Mouse (Mus musculus) stomach, embryonic 16.5 days (tissue): Measurements from ENCODE around the gene Adgrg5. TPM values are rescaled to one million over a fixed set of nuclear protein-coding genes. Genes with fewer than 3 reads are reported as not detected.
A peak's percentile ranks its signal among the peaks of the same experiment; 100 is the strongest.

Source experiments
- ATAC-seq: fragments of 200-750 bp; cut with Nextera tagmentation; 2 replicates; pipeline ENCODE4 v1.8.0; 2017; ENCODE audit warnings: moderate number of reproducible peaks, moderate TSS enrichment; ENCODE audit not compliant: insufficient read depth, low FRiP score
- H3K27ac ChIP-seq: fragments of 300-500 bp; sonication (generic); 2 replicates; pipeline ENCODE4 v1.5.1; 2014; ENCODE audit warnings: low read length
- H3K27me3 ChIP-seq: fragments of 300-500 bp; sonication (generic); 2 replicates; pipeline ENCODE4 v1.6.1; 2014; ENCODE audit warnings: low read length, control low read depth, mixed read lengths; ENCODE audit not compliant: control insufficient read depth, insufficient read depth
- H3K36me3 ChIP-seq: fragments of 300-500 bp; sonication (generic); 2 replicates; pipeline ENCODE4 v1.6.1; 2014; ENCODE audit warnings: low read length; ENCODE audit not compliant: control insufficient read depth, insufficient read depth
- H3K4me1 ChIP-seq: fragments of 300-500 bp; sonication (generic); 2 replicates; pipeline ENCODE4 v1.6.1; 2014; ENCODE audit warnings: low read length, control low read depth, mixed read lengths; ENCODE audit not compliant: control insufficient read depth, insufficient read depth
- H3K4me2 ChIP-seq: fragments of 300-500 bp; sonication (generic); 2 replicates; pipeline ENCODE4 v1.6.1; 2014; ENCODE audit warnings: low read depth, low read length, mixed read lengths
- H3K4me3 ChIP-seq: fragments of 300-500 bp; sonication (generic); replicated peaks from 2 replicates; pipeline ENCODE4 v1.5.1; 2014; ENCODE audit warnings: mild to moderate bottlenecking, low read length
- H3K9ac ChIP-seq: fragments of 300-500 bp; sonication (generic); 2 replicates; pipeline ENCODE4 v1.6.1; 2014; ENCODE audit warnings: low read length
- H3K9me3 ChIP-seq: fragments of 300-500 bp; sonication (generic); replicated peaks from 2 replicates; pipeline ENCODE4 v1.6.1; 2016; ENCODE audit warnings: low read length, control low read depth; ENCODE audit not compliant: control insufficient read depth
- WGBS: fragments of 180-500 bp; shearing (Covaris S2); extraction: QIAGEN DNeasy Blood & Tissue Kit; methylation state at CpG from one replicate; pipeline ENCODE4 v1.1.7; 2014; 5-methylcytosine and 5-hydroxymethylcytosine counted together
- polyA plus RNA-seq: library from polyadenylated mRNA; unstranded; fragments of >200 nt; fragmentation: Nextera tagmentation; extraction: Ambion mirVana; gene quantifications from 2 replicates; pipeline ENCODE4 v1.2.1, GENCODE M21; 2015

The Adgrg5 gene
- polyA plus RNA-seq, 1 experiment from 2014 or later: 0.45 TPM

DNA sequence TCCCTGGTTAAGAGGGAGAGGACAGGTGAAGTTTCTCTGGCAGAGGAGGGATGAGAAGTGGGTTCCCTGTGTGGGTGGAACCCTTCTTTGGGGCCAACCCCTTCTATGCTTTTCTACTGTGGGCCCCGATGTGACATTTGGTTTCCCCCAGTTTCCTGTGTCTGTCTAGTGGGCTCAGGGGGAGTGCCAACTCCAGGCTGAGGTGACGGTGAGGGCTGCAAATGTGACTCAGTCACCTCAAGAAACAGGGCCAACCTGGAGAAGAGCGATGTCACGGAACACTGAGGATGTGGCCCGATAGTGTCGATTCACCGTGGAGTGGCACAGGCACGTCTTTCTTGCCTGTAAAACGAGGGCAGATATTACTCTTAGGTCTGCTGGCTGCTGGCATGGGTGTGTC, 49.8 kb downstream of the Adgrg5 start:
- no peak overlapping the region for H3K27ac ChIP-seq
- WGBS: 84% methylated on average over 9 of the region's 9 CpGs
- no peaks in the 10 kb centered on the region for H3K36me3 ChIP-seq
- ATAC-seq: no peak
- no peak overlapping the region for H3K4me3 ChIP-seq
- no peak overlapping the region for H3K9ac ChIP-seq
- no peak overlapping the region for H3K4me2 ChIP-seq
- H3K9me3 ChIP-seq: no peaks in the 10 kb centered on the region
- H3K4me1 ChIP-seq: peaks cover 15% of the 10 kb centered on the region
- no peaks in the 10 kb centered on the region for H3K27me3 ChIP-seq

DNA sequence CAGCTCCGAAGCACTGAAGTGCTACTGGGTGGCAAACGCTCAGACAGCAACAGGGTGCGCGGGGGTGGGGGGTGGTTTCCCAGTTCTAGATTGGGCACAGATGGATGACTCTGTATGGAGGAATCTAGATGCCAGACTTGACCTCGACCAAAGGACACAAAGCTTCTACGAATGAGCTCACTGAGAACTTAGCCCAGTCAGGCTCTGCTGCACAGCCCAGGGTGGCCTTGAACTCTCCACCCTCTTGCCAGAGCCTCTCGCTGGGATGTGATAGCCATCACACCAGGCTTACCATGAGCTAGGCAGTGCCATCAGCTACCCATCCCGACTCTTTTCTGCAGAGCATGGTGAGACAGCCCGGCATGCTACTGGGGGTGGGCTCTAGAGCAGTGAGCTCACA, 50.3 kb downstream of the Adgrg5 start:
- H3K9ac ChIP-seq: peak overlapping the region; percentile 43; the same call in 1 of the 2 replicates
- H3K27ac ChIP-seq: peak overlapping the region; percentile 95
- no peaks in the 10 kb centered on the region for H3K9me3 ChIP-seq
- no peak for ATAC-seq
- no peaks in the 10 kb centered on the region for H3K36me3 ChIP-seq
- H3K4me2 ChIP-seq: no peak overlapping the region
- peaks cover 15% of the 10 kb centered on the region for H3K4me1 ChIP-seq
- no peak overlapping the region for H3K4me3 ChIP-seq
- H3K27me3 ChIP-seq: no peaks in the 10 kb centered on the region
- 74% methylated on average over 9 of the region's 9 CpGs for WGBS

DNA sequence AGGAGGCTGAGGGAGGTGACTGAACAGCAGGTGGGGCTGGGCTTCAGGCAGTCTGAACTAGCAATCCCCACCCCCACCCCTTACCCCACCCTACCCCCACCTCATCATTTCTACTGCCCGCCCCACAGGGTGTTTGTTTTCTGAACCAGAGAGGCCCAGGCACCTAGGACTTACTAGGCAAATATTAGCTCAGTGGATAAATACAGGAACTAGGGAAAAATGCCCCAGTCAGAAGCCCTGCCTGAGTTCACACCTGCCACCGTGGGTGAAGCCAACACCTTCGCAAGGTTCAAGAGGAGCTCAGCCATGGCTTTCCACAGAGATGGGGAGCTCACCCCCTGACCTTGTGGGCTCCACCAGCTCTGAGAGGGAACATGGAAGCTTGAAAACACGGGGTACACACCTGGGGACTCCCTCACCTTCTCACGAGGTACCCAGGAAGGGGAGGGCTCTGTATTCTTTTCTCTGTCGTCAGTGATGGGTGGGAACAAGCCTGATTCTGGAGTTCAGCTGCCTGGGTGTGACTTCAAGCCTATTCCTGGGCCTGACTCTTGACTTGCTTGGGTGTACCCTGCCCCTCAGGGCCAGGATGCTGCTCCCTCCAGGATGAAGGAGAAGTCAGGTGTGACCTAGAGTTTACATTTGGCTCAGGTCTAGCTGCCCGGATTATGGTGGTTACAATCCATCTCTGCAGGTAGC, 51.1 kb downstream of the Adgrg5 start, which contains the start of gene Adgrg1:
Adgrg1 (plus strand) TSS at position 285 of the 699 bp plus-strand sequence.
- Histone ChIP-seq H3K9me3 (no peaks in the 10 kb centered on the region), H3K4me1 (peaks cover 15% of the 10 kb centered on the region), H3K27me3 (no peaks in the 10 kb centered on the region), H3K27ac (peak within 1 kb of the TSS; percentile 95), H3K36me3 (no peaks in the 10 kb centered on the region), H3K9ac (peak within 1 kb of the TSS; percentile 43), H3K4me2 (peak within 1 kb of the TSS; percentile 13; the same call in 1 of the 2 replicates), H3K4me3 (no peak within 1 kb of the TSS)
- ATAC-seq: peak; percentile 79
- WGBS: 25% methylated on average over 7 of the region's 7 CpGs

DNA sequence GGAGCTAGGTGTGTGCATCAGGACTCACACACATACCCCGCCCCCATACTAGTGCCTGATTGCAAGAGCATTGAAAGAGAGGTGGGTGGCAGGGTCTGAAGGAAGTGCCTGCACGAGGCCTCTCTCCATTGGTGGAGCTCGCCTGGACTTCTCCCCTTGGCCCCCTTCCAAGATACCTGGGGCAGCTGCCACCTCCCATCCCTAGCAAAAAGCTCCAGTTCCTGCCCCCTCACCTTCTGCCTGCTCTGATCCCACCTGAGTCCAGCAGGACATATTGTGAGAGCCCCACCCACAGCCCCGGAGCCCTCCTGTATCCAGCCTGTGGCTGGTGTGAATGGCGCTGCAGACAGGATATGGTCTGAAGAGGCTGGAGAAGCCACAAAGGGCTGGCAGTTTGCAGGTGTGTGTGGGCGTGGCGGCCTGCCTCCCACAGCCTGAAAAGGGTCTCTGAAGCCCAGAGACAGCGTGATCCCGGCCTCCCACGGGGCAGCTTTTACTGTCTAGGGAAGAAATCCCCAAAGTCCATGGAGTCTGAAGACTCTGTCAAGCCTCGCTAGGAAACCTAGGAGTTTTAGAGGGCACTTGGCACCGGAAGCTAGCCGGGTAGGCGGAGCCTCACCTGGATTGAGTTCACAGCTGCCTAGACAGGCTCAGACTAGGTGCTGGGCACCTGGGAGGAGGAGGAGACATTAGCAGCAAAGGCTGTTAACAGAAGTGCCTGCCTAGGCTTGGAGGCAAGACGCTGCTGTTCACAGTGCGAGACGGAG, 53.3 kb downstream of the Adgrg5 start:
- ATAC-seq: peak; percentile 71
- Histone ChIP-seq H3K27me3 (no peaks in the 10 kb centered on the region), H3K4me3 (peak overlapping the region; percentile 44), H3K27ac (peak overlapping the region; percentile 95), H3K4me2 (peak overlapping the region; percentile 60), H3K4me1 (peaks cover 28% of the 10 kb centered on the region), H3K9ac (peak overlapping the region; percentile 74), H3K36me3 (no peaks in the 10 kb centered on the region), H3K9me3 (no peaks in the 10 kb centered on the region)
- 12% methylated on average over 17 of the region's 17 CpGs for WGBS

DNA sequence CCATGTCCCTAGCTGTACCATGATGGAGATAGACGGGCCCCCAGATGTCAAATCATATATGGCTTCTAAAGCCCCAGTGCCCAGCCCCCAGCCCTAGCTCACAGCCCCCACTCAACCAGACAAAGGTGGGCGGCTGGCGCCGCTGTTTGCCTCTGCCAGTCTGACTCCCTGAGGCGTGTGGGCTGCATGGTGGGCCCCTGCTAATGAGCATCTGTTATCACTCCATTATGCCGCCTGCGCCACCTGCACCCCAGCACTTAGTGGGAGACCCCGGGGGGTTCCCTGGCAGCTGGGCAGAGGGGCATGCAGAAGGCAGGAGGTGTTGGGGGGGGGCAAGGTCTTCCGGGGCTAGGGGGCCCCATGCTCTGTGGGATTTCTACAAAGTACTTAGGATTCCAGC, 54.6 kb downstream of the Adgrg5 start:
- H3K4me1 ChIP-seq: peaks cover 40% of the 10 kb centered on the region
- no peaks in the 10 kb centered on the region for H3K27me3 ChIP-seq
- H3K36me3 ChIP-seq: no peaks in the 10 kb centered on the region
- 31% methylated on average over 9 of the region's 9 CpGs for WGBS
- peak overlapping the region; percentile 44 for H3K4me3 ChIP-seq
- no peaks in the 10 kb centered on the region for H3K9me3 ChIP-seq
- H3K27ac ChIP-seq: peak overlapping the region; percentile 95
- peak overlapping the region; percentile 60 for H3K4me2 ChIP-seq
- ATAC-seq: no peak
- peak overlapping the region; percentile 74 for H3K9ac ChIP-seq

DNA sequence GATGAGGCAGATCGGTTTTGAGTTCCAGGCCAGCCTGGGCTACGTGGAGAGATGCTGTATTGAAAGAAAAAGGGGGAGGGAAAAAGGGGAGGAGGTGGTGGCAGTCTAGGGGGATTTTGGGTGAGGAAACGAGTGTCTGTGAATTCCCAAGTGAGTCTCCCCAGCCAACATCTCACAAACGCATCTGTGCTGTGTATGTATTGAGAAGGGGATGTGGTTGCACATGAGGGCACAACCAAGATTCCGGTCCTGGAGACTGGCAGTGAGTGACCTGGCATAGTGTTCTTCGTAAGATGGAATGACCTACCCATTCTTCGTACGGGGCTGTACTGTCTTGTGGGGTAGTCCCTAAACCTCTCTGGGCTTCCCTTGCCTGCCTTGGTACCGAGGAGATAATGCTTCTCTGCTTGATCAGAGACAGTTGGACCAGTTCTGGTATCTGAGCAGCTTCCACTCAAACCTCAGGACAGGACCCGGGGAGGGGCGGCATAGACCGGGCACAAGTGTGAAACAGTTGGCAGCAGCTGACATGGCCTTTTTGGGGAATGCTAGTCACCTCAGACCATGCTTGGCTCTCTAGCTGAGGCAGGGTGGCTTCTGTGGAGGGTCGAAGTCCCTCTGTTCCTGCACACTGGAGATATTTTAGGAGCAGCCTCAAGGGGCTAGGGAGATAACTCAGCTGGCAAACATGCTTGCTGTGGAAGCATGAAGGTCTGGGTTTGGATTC, 55.3 kb downstream of the Adgrg5 start:
- H3K4me1 ChIP-seq: peaks cover 44% of the 10 kb centered on the region
- ATAC-seq: no peak
- H3K4me3 ChIP-seq: peak overlapping the region; percentile 44
- no peak overlapping the region for H3K27ac ChIP-seq
- no peaks in the 10 kb centered on the region for H3K27me3 ChIP-seq
- peak overlapping the region; percentile 60 for H3K4me2 ChIP-seq
- WGBS: 61% methylated on average over 13 of the region's 13 CpGs
- no peaks in the 10 kb centered on the region for H3K9me3 ChIP-seq
- peak overlapping the region; percentile 74; the same call in 1 of the 2 replicates for H3K9ac ChIP-seq
- no peaks in the 10 kb centered on the region for H3K36me3 ChIP-seq

DNA sequence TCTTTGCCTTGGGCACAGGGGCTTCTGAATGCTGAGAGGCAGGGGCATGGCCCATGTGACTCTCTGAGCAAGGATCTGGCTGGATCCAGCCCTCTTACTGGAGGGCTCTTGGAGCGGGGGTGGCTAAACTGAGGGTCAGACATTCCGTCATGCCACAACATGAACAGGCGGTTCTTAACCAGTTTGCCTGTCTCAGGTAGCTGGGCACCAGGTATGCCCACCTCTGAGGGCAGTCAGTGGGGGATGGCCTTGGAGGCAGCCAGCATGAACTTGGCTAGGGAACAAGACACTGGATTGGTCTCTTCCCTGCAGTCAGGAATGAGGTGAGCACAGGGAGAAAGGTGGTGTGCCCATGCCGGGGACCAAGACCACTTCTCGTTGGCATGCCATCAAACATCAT, 56.7 kb downstream of the Adgrg5 start:
- Histone ChIP-seq H3K9ac (no peak overlapping the region), H3K9me3 (no peaks in the 10 kb centered on the region), H3K4me3 (no peak overlapping the region), H3K27me3 (no peaks in the 10 kb centered on the region), H3K4me2 (no peak overlapping the region; the same call in 1 of the 2 replicates), H3K4me1 (peaks cover 54% of the 10 kb centered on the region), H3K36me3 (no peaks in the 10 kb centered on the region), H3K27ac (peak overlapping the region; percentile 9; the same call in 1 of the 2 replicates)
- ATAC-seq: no peak
- 88% methylated on average over 5 of the region's 5 CpGs for WGBS

DNA sequence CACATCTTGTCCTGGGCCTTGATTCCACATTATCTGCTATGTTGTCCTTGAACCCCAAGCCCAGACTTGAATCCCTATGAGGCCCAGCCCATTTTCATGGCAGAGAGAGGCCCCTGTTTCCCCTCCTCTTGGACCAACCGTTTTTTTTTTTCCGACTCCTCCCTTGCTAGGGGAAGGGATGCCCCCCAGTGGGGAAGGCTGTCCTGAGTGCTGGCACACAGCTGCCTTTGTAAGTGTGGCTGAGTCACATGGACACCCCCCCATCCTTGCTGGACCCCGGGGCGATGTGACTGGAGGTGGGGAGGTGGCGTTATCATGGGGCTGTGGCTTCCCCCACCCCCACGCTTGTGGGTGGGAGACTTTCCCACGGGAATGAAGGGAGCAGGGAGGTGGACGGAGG, 57.5 kb downstream of the Adgrg5 start:
- Histone ChIP-seq H3K4me1 (peaks cover 52% of the 10 kb centered on the region), H3K4me2 (no peak overlapping the region; the same call in none of the 2 replicates), H3K9ac (no peak overlapping the region)

More for the DNA sequence above, 57.5 kb downstream of the Adgrg5 start:
- Histone ChIP-seq H3K36me3 (no peaks in the 10 kb centered on the region), H3K9me3 (no peaks in the 10 kb centered on the region), H3K4me3 (no peak overlapping the region), H3K27ac (no peak overlapping the region; the same call in 1 of the 2 replicates), H3K27me3 (no peaks in the 10 kb centered on the region)
- no peak for ATAC-seq
- 37% methylated on average over 8 of the region's 8 CpGs for WGBS
